Mouse (Mus musculus) urinary bladder, postnatal 10 days (tissue): ENCODE data around the gene Nxf2.
"Not testable (repeated sequence)": the region's sequence is repeated elsewhere in the genome, so short reads cannot be mapped to it uniquely, and the experiment has no call there.

ENCODE experiments used
- DNase-seq: peaks from one replicate; pipeline ENCODE4 v3.0.0; 2022; ENCODE audit warnings: low spot score

Nxf2 gene

GRCm38 (mm10) chrX:134964546-134964945, at the start of gene Nxf2:
Nxf2 (minus strand) TSS chrX:134964754.
- DNase-seq = no peak

GRCm38 (mm10) chrX:135011381-135011780, 46.8 kb upstream of the Nxf2 start:
- no peak for DNase-seq

- DNase-seq = no peak
Observed at GRCm38 (mm10) chrX:135009471-135009815, 44.9 kb upstream of the Nxf2 start.

- DNase-seq = peak; percentile 56
Observed at GRCm38 (mm10) chrX:135008720-135009470, 44.3 kb upstream of the Nxf2 start, which contains the start of gene Zmat1. Zmat1 (minus strand) TSS chrX:135009209.

GRCm38 (mm10) chrX:135008021-135008420, 43.5 kb upstream of the Nxf2 start:
- no peak for DNase-seq

- no peak for DNase-seq
Observed at GRCm38 (mm10) chrX:134963305-134964094, 1.1 kb downstream of the Nxf2 start.

- DNase-seq = no peak
Observed at GRCm38 (mm10) chrX:134930361-134930760, 34.2 kb downstream of the Nxf2 start.

GRCm38 (mm10) chrX:134929927-134930326, 34.6 kb downstream of the Nxf2 start:
- no peak for DNase-seq

- no peak for DNase-seq
Observed at GRCm38 (mm10) chrX:134925058-134925457, 39.5 kb downstream of the Nxf2 start.

- no peak for DNase-seq
Observed at GRCm38 (mm10) chrX:134923675-134924424, 40.7 kb downstream of the Nxf2 start.

- DNase-seq = no peak
Observed at GRCm38 (mm10) chrX:134919220-134919619, 45.3 kb downstream of the Nxf2 start.

GRCm38 (mm10) chrX:134915745-134916144, 48.8 kb downstream of the Nxf2 start:
- no peak for DNase-seq

- DNase-seq = not testable (repeated sequence)
Observed at GRCm38 (mm10) chrX:134915315-134915714, 49.2 kb downstream of the Nxf2 start.

- no peak for DNase-seq
Observed at GRCm38 (mm10) chrX:134914851-134915250, 49.7 kb downstream of the Nxf2 start.

- DNase-seq = no peak
Observed at GRCm38 (mm10) chrX:134913234-134913936, 51.2 kb downstream of the Nxf2 start.

- no peak for DNase-seq
Observed at GRCm38 (mm10) chrX:134912805-134913204, 51.7 kb downstream of the Nxf2 start.

GRCm38 (mm10) chrX:134910345-134910744, 54.2 kb downstream of the Nxf2 start:
- DNase-seq = no peak
